Mouse (Mus musculus) brown adipose tissue, adult 24 weeks (tissue): Measurements from ENCODE around the gene Cask. TPM values are rescaled to one million over a fixed set of nuclear protein-coding genes. Genes with fewer than 3 reads are reported as not detected.
A peak's percentile ranks its signal among the peaks of the same experiment; 100 is the strongest.

Experiments
- H3K27ac ChIP-seq: fragments of 200-500 bp; replicated peaks from 2 replicates; pipeline ENCODE4 v1.5.1; 2012; ENCODE audit warnings: low read depth, mild to moderate bottlenecking, low read length
- H3K4me1 ChIP-seq: fragments of 200-500 bp; 2 replicates; pipeline ENCODE4 v1.6.1; 2012; ENCODE audit warnings: low read length, mixed read lengths; ENCODE audit not compliant: control insufficient read depth, insufficient read depth, insufficient read length
- H3K4me3 ChIP-seq: fragments of 200-500 bp; 2 replicates; pipeline ENCODE4 v1.5.1; 2012; ENCODE audit warnings: low read depth, mild to moderate bottlenecking, low read length, moderate library complexity; ENCODE audit not compliant: insufficient read depth
- polyA plus RNA-seq: library from polyadenylated mRNA; stranded (reverse); fragments of >200 nt; gene quantifications from 2 replicates; pipeline ENCODE4 v1.2.4, GENCODE M21; 2012; ENCODE audit not compliant: missing spikeins, insufficient read depth, insufficient read length

Gene Cask
- polyA plus RNA-seq, 1 experiment = 23.0 TPM

- H3K4me1 ChIP-seq = no peaks in the 10 kb centered on the region
These were observed 169.4 kb downstream of the Cask start for GRCm38 (mm10) chrX:13681748-13682147.

DNA sequence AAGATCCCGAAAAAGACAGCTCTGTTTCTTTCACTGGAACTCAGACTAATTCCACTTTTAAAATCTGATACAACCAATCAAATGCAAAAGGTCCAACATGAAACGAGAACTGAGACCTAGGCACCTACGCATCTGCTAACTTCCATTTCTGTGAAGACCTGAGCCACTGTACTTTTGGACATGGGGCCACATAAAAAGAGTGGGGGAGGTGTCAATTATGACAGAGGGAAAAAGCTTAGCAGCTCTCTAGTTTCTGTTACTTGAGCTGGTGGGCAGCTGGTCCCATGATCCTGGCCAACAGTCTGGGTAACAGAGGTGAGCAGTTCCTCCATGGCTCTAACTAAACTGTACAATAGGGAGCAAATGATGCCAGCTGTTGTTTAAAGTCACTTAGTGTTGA is 178.2 kb downstream of the Cask start:
- Histone ChIP-seq H3K27ac (no peak overlapping the region), H3K4me3 (no peak overlapping the region), H3K4me1 (no peaks in the 10 kb centered on the region)

More at GRCm38 (mm10) chrX:13681748-13682147, 169.4 kb downstream of the Cask start:
- no peak overlapping the region for H3K4me3 ChIP-seq
- H3K27ac ChIP-seq = no peak overlapping the region

- H3K4me1 ChIP-seq = no peaks in the 10 kb centered on the region
- no peak overlapping the region for H3K4me3 ChIP-seq
- no peak overlapping the region for H3K27ac ChIP-seq
These were observed 180.8 kb downstream of the Cask start for GRCm38 (mm10) chrX:13670342-13670741.

- Histone ChIP-seq H3K27ac (no peak overlapping the region), H3K4me3 (no peak overlapping the region)
These were observed 182.3 kb downstream of the Cask start for GRCm38 (mm10) chrX:13668867-13669266.

DNA sequence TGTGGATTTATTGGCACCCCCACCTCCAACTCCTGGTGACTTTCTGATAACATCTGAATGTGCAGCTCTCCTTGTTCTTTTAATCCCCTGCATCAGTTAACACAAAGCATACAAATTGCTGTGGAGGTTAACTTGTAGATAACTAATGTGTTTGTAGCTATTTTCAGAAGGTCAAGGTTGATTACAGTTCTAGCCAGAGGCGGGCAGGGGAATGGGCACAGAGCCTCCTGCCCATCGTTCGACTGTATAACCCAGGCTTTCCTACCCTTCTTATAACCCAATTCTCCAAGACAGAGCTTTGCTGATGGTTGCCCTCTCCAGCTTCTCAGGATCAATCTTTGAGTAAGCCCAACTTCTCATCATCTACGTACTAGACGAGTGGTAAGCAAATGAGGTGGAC is 190.1 kb downstream of the Cask start, which contains the start of gene Gpr82:
Gpr82 (plus strand) TSS at position 301 of the 400 bp plus-strand sequence.
- H3K4me3 ChIP-seq = no peak within 1 kb of the TSS
- no peaks in the 10 kb centered on the region for H3K4me1 ChIP-seq
- no peak within 1 kb of the TSS for H3K27ac ChIP-seq

More at GRCm38 (mm10) chrX:13668867-13669266, 182.3 kb downstream of the Cask start:
- H3K4me1 ChIP-seq = no peaks in the 10 kb centered on the region

GRCm38 (mm10) chrX:13659201-13659890 is 191.8 kb downstream of the Cask start:
- Histone ChIP-seq H3K4me3 (no peak overlapping the region), H3K4me1 (no peaks in the 10 kb centered on the region; the same call in 1 of the 2 replicates), H3K27ac (no peak overlapping the region)

- Histone ChIP-seq H3K27ac (no peak overlapping the region), H3K4me3 (no peak overlapping the region), H3K4me1 (no peaks in the 10 kb centered on the region; the same call in 1 of the 2 replicates)
These were observed 192.5 kb downstream of the Cask start for GRCm38 (mm10) chrX:13658616-13659140.

- H3K4me1 ChIP-seq = peaks cover 2% of the 10 kb centered on the region
- H3K4me3 ChIP-seq = no peak overlapping the region
- H3K27ac ChIP-seq = no peak overlapping the region
These were observed 194.4 kb downstream of the Cask start for GRCm38 (mm10) chrX:13656721-13657120.

- Histone ChIP-seq H3K4me1 (peaks cover 2% of the 10 kb centered on the region), H3K27ac (peak overlapping the region; percentile 99)
These were observed 195.3 kb downstream of the Cask start for GRCm38 (mm10) chrX:13655906-13656305.

DNA sequence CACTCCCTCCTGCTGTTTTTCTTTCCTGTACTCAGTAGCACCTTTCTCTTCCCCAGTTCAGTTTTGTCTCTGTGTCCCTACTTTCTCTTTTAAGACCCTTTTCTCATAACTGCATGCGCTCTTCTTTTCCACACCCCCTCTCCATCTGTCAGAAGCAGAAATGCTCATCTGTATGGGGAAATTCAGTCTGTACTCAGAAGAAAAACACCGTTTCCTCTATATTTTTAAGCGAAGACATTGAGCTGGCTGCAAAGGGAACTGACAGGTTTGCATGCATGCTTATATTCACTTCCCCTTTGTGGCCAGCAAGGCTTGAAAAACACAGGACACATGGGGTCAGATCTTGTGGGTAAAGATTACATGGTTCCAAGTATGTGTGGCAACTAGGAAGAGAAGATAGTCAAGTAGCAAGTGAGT is 196.2 kb downstream of the Cask start:
- Histone ChIP-seq H3K27ac (peak overlapping the region; percentile 99), H3K4me1 (peaks cover 2% of the 10 kb centered on the region), H3K4me3 (no peak overlapping the region)

More at GRCm38 (mm10) chrX:13655906-13656305, 195.3 kb downstream of the Cask start:
- H3K4me3 ChIP-seq = no peak overlapping the region

GRCm38 (mm10) chrX:13652291-13652690 is 198.9 kb downstream of the Cask start:
- peaks cover 2% of the 10 kb centered on the region for H3K4me1 ChIP-seq
- no peak overlapping the region for H3K4me3 ChIP-seq
- H3K27ac ChIP-seq = peak overlapping the region; percentile 24; the same call in 1 of the 2 replicates

DNA sequence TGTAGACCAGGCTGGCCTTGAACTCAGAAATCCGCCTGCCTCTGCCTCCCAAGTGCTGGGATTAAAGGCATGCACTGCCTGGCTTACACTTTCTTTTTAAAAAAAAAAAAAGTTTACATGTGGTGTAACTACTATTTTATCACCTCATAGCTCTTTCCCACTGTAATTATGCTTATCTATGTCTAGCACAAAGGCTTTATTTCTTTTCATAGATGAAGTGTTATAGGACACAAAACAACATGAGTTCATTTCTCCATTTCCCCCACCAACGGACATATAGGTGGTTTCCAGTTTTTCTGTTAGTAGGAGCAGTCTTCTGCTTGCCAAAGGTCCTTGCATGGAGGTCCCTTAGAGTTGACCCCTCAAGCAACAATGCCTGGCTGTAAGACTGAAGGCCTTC is 199.3 kb downstream of the Cask start:
- peaks cover 2% of the 10 kb centered on the region for H3K4me1 ChIP-seq
- no peak overlapping the region for H3K4me3 ChIP-seq
- peak overlapping the region; percentile 24; the same call in 1 of the 2 replicates for H3K27ac ChIP-seq

DNA sequence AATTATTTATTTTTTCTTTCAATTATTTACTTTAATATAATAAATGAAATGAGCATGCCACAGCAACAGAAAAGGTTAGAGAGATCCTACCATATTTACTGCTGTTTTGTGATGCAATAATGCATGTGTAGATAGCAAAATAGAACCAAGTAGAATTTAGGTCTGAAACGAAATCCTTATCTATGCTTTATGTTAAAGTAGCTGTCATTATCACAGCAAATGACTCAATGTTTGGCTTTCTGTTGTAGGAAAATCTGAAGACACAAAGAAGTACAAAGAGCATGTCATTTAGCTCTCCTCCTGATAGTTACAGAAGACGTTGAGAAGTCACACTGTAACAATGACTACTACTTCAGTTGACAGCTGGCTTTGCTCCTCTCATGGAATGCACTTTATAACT is 212.3 kb downstream of the Cask start:
- no peak overlapping the region for H3K27ac ChIP-seq
- H3K4me1 ChIP-seq = no peaks in the 10 kb centered on the region
- no peak overlapping the region for H3K4me3 ChIP-seq

GRCm38 (mm10) chrX:13636398-13636797 is 214.8 kb downstream of the Cask start:
- Histone ChIP-seq H3K4me1 (no peaks in the 10 kb centered on the region), H3K27ac (no peak overlapping the region), H3K4me3 (no peak overlapping the region)

- H3K4me1 ChIP-seq = peaks cover 2% of the 10 kb centered on the region
- no peak within 1 kb of the TSS for H3K4me3 ChIP-seq
- H3K27ac ChIP-seq = peak within 1 kb of the TSS; percentile 72
These were observed 219.4 kb downstream of the Cask start, which contains the start of gene Gpr34 for GRCm38 (mm10) chrX:13631599-13632283. Gene Gpr34, plus strand, starts transcription at chrX:13632089.
